Mouse (Mus musculus) MEL (cell line): ENCODE data around the gene 4930415O20Rik.

ENCODE experiments used
- CHD2 ChIP-seq: IDR thresholded peaks from 2 replicates; pipeline ENCODE4 v1.6.1; 2011; ENCODE audit warnings: low read length, improper control_type of control experiment
- CTCF ChIP-seq, 3 experiments: IDR thresholded peaks in 2 of 3; conservative IDR thresholded peaks in 1 of 3; 2 replicates each; pipeline ENCODE4 v1.5.1; 2011 to 2012; ENCODE audit warnings: low read length in 3 of 3, low read depth in 2 of 3, mild to moderate bottlenecking in 2 of 3, improper control_type of control experiment in 1 of 3, inconsistent platforms in 1 of 3, mixed read lengths in 1 of 3, moderate library complexity in 1 of 3; ENCODE audit not compliant: control insufficient read depth in 1 of 3, insufficient read depth in 1 of 3, poor library complexity in 1 of 3, severe bottlenecking in 1 of 3
- E2F4 ChIP-seq: IDR thresholded peaks from 2 replicates; pipeline ENCODE4 v1.6.1; 2011; ENCODE audit warnings: low read depth, low read length, improper control_type of control experiment, borderline replicate concordance
- ELF1 ChIP-seq: IDR thresholded peaks from 2 replicates; pipeline ENCODE4 v1.6.1; 2014; ENCODE audit warnings: low read depth, mild to moderate bottlenecking, inconsistent platforms, low read length, improper control_type of control experiment, moderate library complexity
- EP300 ChIP-seq, 2 experiments: IDR thresholded peaks; 2 replicates each; pipeline ENCODE4 v1.6.1; 2011; ENCODE audit warnings: improper control_type of control experiment in 2 of 2, low read length in 2 of 2, low read depth in 1 of 2, mild to moderate bottlenecking in 1 of 2
- ETS1 ChIP-seq: IDR thresholded peaks from 2 replicates; pipeline ENCODE4 v1.6.1; 2012; ENCODE audit warnings: low read depth, mild to moderate bottlenecking, inconsistent platforms, low read length, improper control_type of control experiment, moderate library complexity
- JUND ChIP-seq: IDR thresholded peaks from 2 replicates; pipeline ENCODE4 v1.6.1; 2011; ENCODE audit warnings: low read depth, mild to moderate bottlenecking, improper control_type of control experiment, low read length
- NRF1 ChIP-seq: IDR thresholded peaks from 2 replicates; pipeline ENCODE4 v1.6.1; 2014; ENCODE audit warnings: low read depth, mild to moderate bottlenecking, inconsistent platforms, low read length, improper control_type of control experiment, moderate library complexity; ENCODE audit not compliant: poor library complexity, insufficient read depth, severe bottlenecking
- SIN3A ChIP-seq: IDR thresholded peaks from 2 replicates; pipeline ENCODE4 v1.6.1; 2012; ENCODE audit warnings: low read length, improper control_type of control experiment, inconsistent platforms
- TAL1 ChIP-seq: IDR thresholded peaks from 2 replicates; pipeline ENCODE4 v1.6.1; 2012; ENCODE audit warnings: mild to moderate bottlenecking, inconsistent platforms, low read length, moderate library complexity, mixed read lengths
- USF2 ChIP-seq, 2 experiments: IDR thresholded peaks; 2 replicates each; pipeline ENCODE4 v1.6.1; 2011 to 2012; ENCODE audit warnings: improper control_type of control experiment in 2 of 2, low read length in 2 of 2, borderline replicate concordance in 1 of 2, inconsistent platforms in 1 of 2, low read depth in 1 of 2, mild to moderate bottlenecking in 1 of 2; ENCODE audit not compliant: insufficient read depth in 1 of 2

GRCm38 (mm10) chr15:98532281-98532680 lies 38.5 kb upstream of the 4930415O20Rik start:
- TF ChIP-seq NRF1: no peak
- peak; percentile 92 for TF ChIP-seq SIN3A
- no peak for TF ChIP-seq TAL1
- TF ChIP-seq CHD2: no peak
- no peak for TF ChIP-seq CTCF (IDR thresholded peaks at IDR 0.05 in 2 of 3, conservative IDR thresholded peaks at IDR 0.05 in 1 of 3; ENCODE audit: control insufficient read depth in 1 of 3, insufficient read depth in 1 of 3, low read depth in 2 of 3, low read length in 3 of 3, poor library complexity in 1 of 3, severe bottlenecking in 1 of 3)
- 0 out of 2 replicates have a peak, but pooled peaks have one; percentile 47 for TF ChIP-seq ETS1
- TF ChIP-seq USF2 (IDR thresholded peaks at IDR 0.05; ENCODE audit: borderline replicate concordance in 1 of 2, insufficient read depth in 1 of 2, low read depth in 1 of 2, low read length in 2 of 2): no peak
- 0 out of 2 replicates have a peak, but pooled peaks have one; percentile 19 for TF ChIP-seq E2F4
- TF ChIP-seq JUND: no peak
- TF ChIP-seq EP300 (IDR thresholded peaks at IDR 0.05; ENCODE audit: low read depth in 1 of 2, low read length in 2 of 2): peak; percentile 35 to 45; a peak in 1 of 4 replicates
- no peak for TF ChIP-seq ELF1
